Mouse (Mus musculus) heart, embryonic 13.5 days (tissue): ENCODE measurements at regions not wholly inside any gene's neighbourhood (a gene's known extent, or its start where the extent isn't known, plus 50 kb on each side); places are given as distances from the start of the nearest gene placed in this dataset.

Experiments used
- ATAC-seq: fragments of 200-750 bp; cut with Nextera tagmentation; 2 replicates; pipeline ENCODE4 v1.8.0; 2017; ENCODE audit warnings: moderate TSS enrichment; ENCODE audit not compliant: insufficient number of reproducible peaks, low FRiP score, low TSS enrichment; ENCODE audit errors: extremely low read depth
- H3K27ac ChIP-seq: fragments of 300-500 bp; sonication (generic); replicated peaks from 2 replicates; pipeline ENCODE4 v1.5.1; 2015; ENCODE audit warnings: moderate library complexity, mild to moderate bottlenecking, inconsistent platforms
- H3K27me3 ChIP-seq: fragments of 300-500 bp; sonication (generic); replicated peaks from 2 replicates; pipeline ENCODE4 v1.6.1; 2015; ENCODE audit warnings: mild to moderate bottlenecking, inconsistent platforms
- H3K36me3 ChIP-seq: fragments of 300-500 bp; sonication (generic); 2 replicates; pipeline ENCODE4 v1.6.1; 2015; ENCODE audit warnings: mild to moderate bottlenecking, inconsistent platforms
- H3K4me1 ChIP-seq: fragments of 300-500 bp; sonication (generic); 2 replicates; pipeline ENCODE4 v1.6.1; 2015; ENCODE audit warnings: inconsistent platforms
- H3K4me2 ChIP-seq: fragments of 300-500 bp; sonication (generic); 2 replicates; pipeline ENCODE4 v1.6.1; 2015; ENCODE audit warnings: inconsistent platforms, mild to moderate bottlenecking, moderate library complexity
- H3K4me3 ChIP-seq: fragments of 300-500 bp; sonication (generic); 2 replicates; pipeline ENCODE4 v1.5.1; 2015; ENCODE audit warnings: moderate library complexity, mild to moderate bottlenecking, inconsistent platforms
- H3K9ac ChIP-seq: fragments of 300-500 bp; sonication (generic); 2 replicates; pipeline ENCODE4 v1.6.1; 2015; ENCODE audit warnings: inconsistent platforms, mild to moderate bottlenecking, moderate library complexity
- H3K9me3 ChIP-seq: fragments of 300-500 bp; sonication (generic); 2 replicates; pipeline ENCODE4 v1.6.1; 2016; ENCODE audit warnings: inconsistent platforms
- WGBS: fragments of 180-500 bp; shearing (Covaris S2); methylation state at CpG from one replicate; pipeline ENCODE4 v1.1.7; 2015; ENCODE audit warnings: mixed read lengths; 5-methylcytosine and 5-hydroxymethylcytosine counted together

DNA sequence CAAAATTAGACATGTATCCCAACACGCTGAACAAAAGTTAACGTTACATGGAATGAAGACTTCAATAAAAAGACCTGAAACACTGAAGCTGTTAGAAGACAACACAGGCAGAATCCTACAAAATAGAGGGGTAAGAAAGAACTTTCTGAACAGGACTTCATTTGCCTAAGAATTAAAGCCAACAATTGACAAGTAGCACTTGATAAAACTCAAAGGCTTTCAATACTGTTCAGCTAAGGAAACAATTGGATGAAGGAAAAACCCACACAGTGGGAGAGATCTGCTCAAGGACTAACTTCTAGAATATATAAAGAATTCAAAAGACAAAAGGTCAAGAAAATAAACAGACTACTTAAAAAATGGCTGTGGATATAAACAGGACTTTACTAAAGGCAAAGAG, 535.2 kb upstream of the Adamts9 start:
- Histone ChIP-seq H3K4me3 (no peak overlapping the region), H3K36me3 (no peaks in the 10 kb centered on the region), H3K27me3 (no peaks in the 10 kb centered on the region), H3K9me3 (no peaks in the 10 kb centered on the region), H3K4me1 (peaks cover 8% of the 10 kb centered on the region; the same call in 1 of the 2 replicates), H3K27ac (no peak overlapping the region), H3K9ac (no peak overlapping the region), H3K4me2 (no peak overlapping the region)
- WGBS = 91% methylated on average over 2 of the region's 2 CpGs
- no peak for ATAC-seq

DNA sequence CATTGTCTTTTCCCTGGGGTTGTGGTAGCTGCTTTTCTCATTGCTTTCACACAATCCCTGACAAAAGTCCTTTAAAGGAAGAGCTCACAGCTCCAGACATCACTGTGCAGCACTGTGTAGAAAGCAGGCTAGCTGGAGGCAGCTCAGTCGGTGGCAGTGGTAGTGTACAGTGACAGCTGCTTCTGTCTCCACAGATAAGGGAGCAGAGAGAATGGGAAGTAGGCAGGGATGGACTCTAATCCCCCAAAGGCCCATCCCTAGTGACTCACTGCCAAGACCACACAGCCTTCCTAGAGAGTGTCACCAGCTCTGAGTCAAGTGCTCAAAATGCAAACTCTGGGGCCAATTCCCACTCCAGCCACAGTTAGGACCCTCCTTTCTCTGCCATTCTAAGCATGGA, 531.7 kb upstream of the Adamts9 start:
- peaks cover 26% of the 10 kb centered on the region for H3K4me1 ChIP-seq
- H3K27ac ChIP-seq = no peak overlapping the region
- WGBS = 0% methylated on average over 1 of the region's 1 CpGs
- H3K4me2 ChIP-seq = no peak overlapping the region
- H3K36me3 ChIP-seq = no peaks in the 10 kb centered on the region
- no peak for ATAC-seq
- no peak overlapping the region for H3K4me3 ChIP-seq
- no peaks in the 10 kb centered on the region for H3K9me3 ChIP-seq
- no peaks in the 10 kb centered on the region for H3K27me3 ChIP-seq
- H3K9ac ChIP-seq = no peak overlapping the region

DNA sequence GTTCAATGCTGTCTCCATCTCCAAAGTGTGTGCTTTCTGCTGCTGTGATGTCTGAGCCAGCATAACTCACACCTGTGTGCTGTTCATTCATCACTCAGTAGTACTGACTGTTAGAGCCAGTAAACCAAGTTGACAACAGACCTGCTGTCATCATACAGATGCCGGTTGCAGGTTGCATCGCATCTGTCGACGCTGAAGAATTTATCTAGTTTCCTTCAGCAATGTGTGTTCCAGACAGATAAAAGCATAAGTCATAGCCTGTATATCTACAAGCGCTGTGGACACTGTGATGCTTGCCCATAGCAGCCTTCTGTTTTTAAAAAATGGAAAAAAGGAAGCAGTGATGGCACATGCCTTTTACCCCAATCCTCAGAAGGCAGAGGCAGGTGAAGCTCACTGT, 524.6 kb upstream of the Adamts9 start:
- Histone ChIP-seq H3K9me3 (no peaks in the 10 kb centered on the region), H3K4me2 (no peak overlapping the region), H3K27me3 (no peaks in the 10 kb centered on the region), H3K36me3 (no peaks in the 10 kb centered on the region), H3K27ac (no peak overlapping the region), H3K4me1 (peaks cover 29% of the 10 kb centered on the region), H3K4me3 (no peak overlapping the region), H3K9ac (no peak overlapping the region)
- ATAC-seq = no peak
- WGBS = 44% methylated on average over 5 of the region's 5 CpGs

DNA sequence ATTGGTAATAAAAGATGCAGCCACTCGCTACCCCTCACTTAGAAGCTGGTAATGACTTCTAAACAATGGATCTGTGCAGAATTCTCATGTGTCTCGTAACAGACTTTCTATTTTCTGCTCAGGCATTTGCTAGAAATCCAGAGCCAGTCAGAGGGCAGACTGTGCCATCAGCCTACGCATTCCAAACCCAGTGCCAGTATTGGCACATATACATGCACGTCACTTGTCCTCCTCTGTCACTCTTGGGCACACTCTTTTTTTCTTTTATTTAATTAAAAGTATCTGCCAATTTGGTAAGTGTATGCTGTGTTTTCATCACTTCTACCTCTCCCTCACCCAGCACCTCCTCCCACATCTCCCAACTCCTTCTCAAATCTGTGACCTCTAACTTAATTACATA, 519.6 kb upstream of the Adamts9 start:
- H3K36me3 ChIP-seq = no peaks in the 10 kb centered on the region
- H3K4me3 ChIP-seq = no peak overlapping the region
- no peak overlapping the region for H3K9ac ChIP-seq
- no peak overlapping the region for H3K4me2 ChIP-seq
- H3K27me3 ChIP-seq = no peaks in the 10 kb centered on the region
- no peak overlapping the region for H3K27ac ChIP-seq
- WGBS = 66% methylated on average over 4 of the region's 4 CpGs
- peaks cover 25% of the 10 kb centered on the region for H3K4me1 ChIP-seq
- ATAC-seq = no peak
- H3K9me3 ChIP-seq = no peaks in the 10 kb centered on the region

DNA sequence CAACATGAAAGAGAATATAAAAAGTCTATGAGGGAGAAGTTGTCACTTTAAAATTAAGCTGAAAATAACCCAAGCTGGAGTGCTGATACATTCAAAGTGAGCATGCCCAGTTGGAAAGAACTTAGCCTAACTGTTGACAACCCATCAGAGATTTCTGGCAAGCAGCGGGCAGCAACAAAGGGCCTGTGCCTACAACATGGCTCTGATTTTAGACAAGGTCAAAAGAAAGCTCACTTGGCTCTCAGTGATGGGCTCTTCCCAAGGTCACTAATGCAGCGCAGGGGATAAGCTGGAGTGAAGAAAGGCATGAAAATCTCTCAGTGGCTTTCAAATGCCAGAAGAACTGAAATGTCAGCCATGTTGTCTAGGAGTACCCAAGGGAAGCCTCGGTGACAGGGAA, 518.1 kb upstream of the Adamts9 start:
- 42% methylated on average over 3 of the region's 3 CpGs for WGBS
- Histone ChIP-seq H3K27ac (peak overlapping the region; percentile 86), H3K9me3 (no peaks in the 10 kb centered on the region), H3K4me1 (peaks cover 25% of the 10 kb centered on the region), H3K36me3 (no peaks in the 10 kb centered on the region), H3K4me3 (no peak overlapping the region), H3K9ac (no peak overlapping the region), H3K27me3 (no peaks in the 10 kb centered on the region), H3K4me2 (no peak overlapping the region)
- ATAC-seq = no peak

DNA sequence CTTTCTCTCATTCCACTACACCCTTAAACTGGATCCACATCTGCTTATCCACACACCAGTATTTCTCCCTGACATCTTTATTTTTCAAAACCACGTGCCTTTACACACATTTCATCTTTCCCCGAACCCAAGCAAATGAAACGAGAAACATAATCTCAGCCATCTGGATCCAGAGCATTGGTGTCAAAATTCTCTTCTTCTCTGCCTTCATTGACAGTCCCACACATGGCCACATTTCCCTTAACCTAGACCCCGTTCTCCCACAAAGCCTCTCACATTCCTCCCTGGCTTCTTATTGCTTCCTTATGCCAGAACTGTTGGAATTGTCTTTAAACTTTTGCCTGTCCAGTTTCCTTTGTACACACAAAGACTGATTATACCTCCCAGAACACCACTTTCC, 514.3 kb upstream of the Adamts9 start:
- no peak overlapping the region for H3K27ac ChIP-seq
- H3K9ac ChIP-seq = no peak overlapping the region
- no peaks in the 10 kb centered on the region for H3K27me3 ChIP-seq
- no peak for ATAC-seq
- H3K4me2 ChIP-seq = no peak overlapping the region
- H3K36me3 ChIP-seq = no peaks in the 10 kb centered on the region
- no peaks in the 10 kb centered on the region for H3K9me3 ChIP-seq
- H3K4me1 ChIP-seq = peaks cover 16% of the 10 kb centered on the region
- H3K4me3 ChIP-seq = no peak overlapping the region
- 70% methylated on average over 4 of the region's 4 CpGs for WGBS

DNA sequence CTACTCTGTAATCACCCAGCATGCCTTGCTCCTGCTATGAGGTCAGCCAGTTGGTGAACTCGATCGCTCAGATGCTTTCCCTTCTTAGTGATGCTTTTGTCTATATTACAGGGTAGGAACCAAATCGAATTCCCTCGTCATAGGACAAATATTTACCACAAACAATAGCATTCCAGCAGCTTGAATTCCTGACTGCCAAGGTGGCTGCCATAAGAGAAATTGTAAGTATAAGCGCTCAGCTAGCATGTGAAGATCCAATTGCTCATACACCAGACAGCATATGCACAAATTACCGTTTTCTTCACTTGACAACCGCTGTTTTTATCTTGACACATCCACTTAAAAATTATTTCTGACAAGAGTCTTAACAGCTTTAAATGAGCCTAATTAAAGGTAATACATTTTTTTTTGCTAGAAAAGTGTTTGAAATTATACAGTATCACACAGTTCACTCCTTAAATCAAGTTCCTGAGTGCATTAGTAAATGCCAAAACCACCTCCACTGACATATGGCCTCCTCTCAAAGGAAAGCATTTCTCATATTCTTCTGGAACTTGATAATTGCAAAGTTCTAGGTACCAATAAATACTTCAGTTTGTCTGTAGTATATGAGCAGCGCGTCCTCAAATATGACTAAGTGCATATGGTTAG, 513.2 kb upstream of the Adamts9 start:
- 84% methylated on average over 9 of the region's 9 CpGs for WGBS
- no peak for ATAC-seq
- H3K4me1 ChIP-seq = peaks cover 5% of the 10 kb centered on the region
- H3K27ac ChIP-seq = no peak overlapping the region
- no peak overlapping the region for H3K4me3 ChIP-seq
- no peaks in the 10 kb centered on the region for H3K36me3 ChIP-seq
- no peak overlapping the region for H3K9ac ChIP-seq
- H3K4me2 ChIP-seq = no peak overlapping the region
- H3K9me3 ChIP-seq = no peaks in the 10 kb centered on the region
- no peaks in the 10 kb centered on the region for H3K27me3 ChIP-seq

DNA sequence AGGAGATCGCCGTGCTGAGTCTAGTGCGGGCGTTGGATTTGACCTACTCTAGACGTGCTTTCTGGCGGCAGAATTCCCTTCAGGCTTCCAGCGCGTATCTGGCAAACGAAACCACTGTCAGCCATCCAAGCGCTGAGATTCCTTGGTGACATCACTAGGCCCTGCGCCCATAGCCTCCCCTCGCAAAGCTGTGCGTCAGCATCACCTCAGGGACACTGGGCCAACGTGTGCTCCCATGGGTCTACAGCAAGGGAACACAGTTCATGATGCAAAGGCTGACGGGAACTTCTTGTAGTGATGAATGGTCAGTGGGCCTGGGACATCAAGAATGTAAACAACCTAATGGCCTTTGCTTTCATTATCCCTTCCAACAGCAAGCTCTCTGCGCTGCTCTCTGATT, 502.3 kb upstream of the Adamts9 start:
- no peak for ATAC-seq
- Histone ChIP-seq H3K9ac (no peak overlapping the region), H3K27me3 (no peaks in the 10 kb centered on the region), H3K4me3 (no peak overlapping the region), H3K27ac (no peak overlapping the region), H3K4me2 (no peak overlapping the region), H3K9me3 (no peaks in the 10 kb centered on the region), H3K36me3 (no peaks in the 10 kb centered on the region), H3K4me1 (peaks cover 17% of the 10 kb centered on the region)
- WGBS = 67% methylated on average over 16 of the region's 16 CpGs

DNA sequence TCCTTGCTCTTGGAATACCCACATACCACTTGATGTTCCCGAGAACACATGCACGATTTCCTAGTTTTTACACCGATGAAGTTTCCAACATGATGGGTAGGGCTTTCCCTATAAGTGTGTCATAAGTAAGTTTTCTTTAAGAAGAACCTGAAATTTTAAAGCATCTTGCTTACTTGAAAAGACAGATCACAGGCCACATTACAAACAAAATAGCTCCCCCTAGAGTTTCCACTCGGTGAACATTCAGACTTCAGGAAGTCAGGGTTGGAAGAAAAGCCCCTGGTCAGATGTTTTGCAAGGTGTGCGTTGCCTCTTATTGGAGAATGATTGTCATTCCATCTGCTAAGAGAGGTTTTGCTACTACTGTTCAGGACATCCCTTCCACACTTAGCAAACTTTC, 501.8 kb upstream of the Adamts9 start:
- H3K4me2 ChIP-seq = no peak overlapping the region
- no peak for ATAC-seq
- WGBS = 56% methylated on average over 5 of the region's 5 CpGs

DNA sequence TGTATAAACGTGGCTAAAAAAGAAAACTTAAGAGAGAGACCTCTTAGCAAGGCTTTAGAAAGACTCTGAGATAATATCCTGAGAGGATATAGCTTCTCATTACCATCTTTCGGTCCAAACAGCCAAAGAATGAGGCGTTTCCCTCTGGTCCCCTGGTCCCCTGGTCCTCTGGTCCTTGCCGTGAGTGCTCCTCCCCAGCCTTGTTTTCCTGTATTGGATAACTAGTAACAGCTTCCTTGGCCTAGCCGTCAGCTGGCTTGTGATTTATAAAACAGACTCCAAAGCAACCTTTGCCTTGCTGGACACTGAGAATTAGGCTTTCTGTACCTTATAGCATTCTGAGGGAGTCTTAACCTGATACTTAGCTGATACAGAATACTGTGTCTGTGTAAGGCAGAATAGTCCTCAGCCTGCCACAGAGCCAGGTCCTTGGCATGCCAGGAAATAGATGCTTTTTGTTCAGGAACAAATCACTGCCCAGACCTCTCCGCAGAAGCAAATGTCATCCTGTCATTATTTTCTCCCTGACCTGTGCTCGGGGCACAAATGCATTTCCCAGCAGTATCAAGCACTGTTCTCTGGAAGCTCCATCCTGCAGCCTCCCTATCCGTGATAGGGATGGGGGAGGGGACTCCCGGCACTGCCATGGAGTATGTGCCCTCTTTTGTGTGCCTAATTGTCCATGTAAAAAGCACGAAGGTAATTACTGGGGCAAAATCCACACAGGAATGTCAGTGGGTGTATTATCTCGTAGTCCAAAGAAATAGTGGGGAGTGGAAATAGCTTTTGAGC, 500.7 kb upstream of the Adamts9 start:
- no peak for ATAC-seq
- 37% methylated on average over 11 of the region's 11 CpGs for WGBS
- Histone ChIP-seq H3K9ac (0 out of 2 replicates have a peak overlapping the region, but pooled peaks have one; percentile 30), H3K4me1 (peaks cover 17% of the 10 kb centered on the region), H3K4me3 (no peak overlapping the region), H3K4me2 (no peak overlapping the region), H3K27me3 (no peaks in the 10 kb centered on the region), H3K9me3 (no peaks in the 10 kb centered on the region), H3K36me3 (no peaks in the 10 kb centered on the region), H3K27ac (0 out of 2 replicates have a peak overlapping the region, but pooled peaks have one; percentile 29)

More for the DNA sequence above, 501.8 kb upstream of the Adamts9 start:
- no peaks in the 10 kb centered on the region for H3K9me3 ChIP-seq
- H3K9ac ChIP-seq = no peak overlapping the region
- H3K27ac ChIP-seq = no peak overlapping the region
- no peaks in the 10 kb centered on the region for H3K27me3 ChIP-seq
- H3K36me3 ChIP-seq = no peaks in the 10 kb centered on the region
- H3K4me3 ChIP-seq = no peak overlapping the region
- peaks cover 17% of the 10 kb centered on the region for H3K4me1 ChIP-seq

DNA sequence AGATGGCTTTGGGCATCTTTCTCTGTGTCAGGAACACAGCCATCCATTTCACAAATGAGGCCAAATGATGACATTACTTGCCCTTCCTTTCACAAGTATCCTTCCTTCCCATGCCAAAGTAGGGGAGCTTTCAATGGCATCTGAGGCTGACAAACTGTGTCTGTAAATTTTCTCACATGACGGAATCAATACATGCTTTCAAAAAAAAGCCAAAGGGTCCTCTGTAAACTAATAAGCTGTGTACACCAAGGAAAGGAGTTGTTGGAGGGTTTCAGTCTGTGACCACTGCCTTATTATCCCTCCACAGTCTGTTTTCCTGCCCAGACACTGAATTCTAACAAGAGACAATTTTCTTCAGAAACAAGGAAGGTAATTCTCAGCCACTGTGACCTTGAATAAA, 490.2 kb upstream of the Adamts9 start:
- H3K27ac ChIP-seq = no peak overlapping the region
- 76% methylated on average over 1 of the region's 1 CpGs for WGBS
- H3K9me3 ChIP-seq = 0 out of 2 replicates have a peak, but pooled peaks cover 2% of the 10 kb centered on the region
- H3K27me3 ChIP-seq = no peaks in the 10 kb centered on the region
- H3K9ac ChIP-seq = no peak overlapping the region
- no peak overlapping the region for H3K4me3 ChIP-seq
- ATAC-seq = no peak
- H3K4me1 ChIP-seq = no peaks in the 10 kb centered on the region
- no peaks in the 10 kb centered on the region for H3K36me3 ChIP-seq
- no peak overlapping the region for H3K4me2 ChIP-seq

DNA sequence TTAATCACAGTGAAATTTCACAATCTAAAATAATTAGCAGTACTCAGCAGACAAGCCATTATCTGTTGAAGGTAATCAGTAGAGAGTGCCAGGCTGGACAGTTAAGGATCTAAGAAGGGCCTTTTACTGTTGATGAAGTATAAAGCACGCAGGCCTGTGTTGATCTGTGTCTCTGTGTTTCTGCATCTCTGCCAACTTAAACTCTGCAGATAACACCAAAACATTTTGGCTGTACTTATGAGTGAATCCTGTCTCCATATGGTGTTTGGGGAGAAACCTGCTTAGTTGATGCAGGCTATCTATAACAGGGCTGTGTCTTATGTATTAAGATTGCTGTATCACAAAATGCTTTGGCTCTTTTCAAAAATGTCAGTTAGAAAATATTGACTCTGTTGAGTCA, 482.8 kb upstream of the Adamts9 start:
- whole genome bisulfite sequencing = 55% methylated on average over 1 of the region's 1 CpGs
- Histone ChIP-seq H3K27ac (no peak overlapping the region), H3K4me1 (no peaks in the 10 kb centered on the region), H3K4me2 (no peak overlapping the region), H3K4me3 (no peak overlapping the region), H3K27me3 (no peaks in the 10 kb centered on the region), H3K9ac (no peak overlapping the region), H3K9me3 (0 out of 2 replicates have a peak, but pooled peaks cover 2% of the 10 kb centered on the region), H3K36me3 (no peaks in the 10 kb centered on the region)
- no peak for ATAC-seq
